Mouse (Mus musculus): ENCODE results near the gene Igfbp3. TPM values are rescaled to one million over a fixed set of nuclear protein-coding genes. Genes with fewer than 3 reads are reported as not detected.

Gene Igfbp3
- 55.2 and 113 TPM in 2 replicates for polyA plus RNA-seq (2012; rRNA removed)

- H3K4me3 ChIP-seq (replicated peaks; ENCODE audit: extremely low read depth, low read depth, low read length) = peak within 1 kb of the TSS; percentile 41
These were observed at the start of gene Igfbp3 for GRCm38 (mm10) chr11:7213501-7214341. Gene Igfbp3, minus strand, starts transcription at chr11:7213923.

GRCm38 (mm10) chr11:7250870-7251269 lies 37.1 kb upstream of the Igfbp3 start:
- H3K4me3 ChIP-seq (replicated peaks; ENCODE audit: extremely low read depth, low read depth, low read length) = no peak overlapping the region
- no peak for DNase-seq
- no peaks in the 10 kb centered on the region for H3K4me1 ChIP-seq (ENCODE audit: control insufficient read depth, insufficient read depth, low read length)
- TF ChIP-seq CTCF (IDR thresholded peaks at IDR 0.05; ENCODE audit: insufficient read depth, low read length) (no peak), POLR2A (IDR thresholded peaks at IDR 0.05; ENCODE audit: borderline replicate concordance, extremely low read depth, low read depth, low read length) (no peak)
- 89% methylated on average over 5 of the region's 5 CpGs for WGBS

More at GRCm38 (mm10) chr11:7213501-7214341, at the start of gene Igfbp3:
- DNase-seq = no peak
- H3K4me1 ChIP-seq (ENCODE audit: control insufficient read depth, insufficient read depth, low read length) = peaks cover 2% of the 10 kb centered on the region; the same call in 1 of the 2 replicates
- WGBS = 1% methylated on average over 104 of the region's 104 CpGs
- TF ChIP-seq CTCF (IDR thresholded peaks at IDR 0.05; ENCODE audit: insufficient read depth, low read length) = no peak
- no peak for TF ChIP-seq POLR2A (IDR thresholded peaks at IDR 0.05; ENCODE audit: borderline replicate concordance, extremely low read depth, low read depth, low read length)

DNA sequence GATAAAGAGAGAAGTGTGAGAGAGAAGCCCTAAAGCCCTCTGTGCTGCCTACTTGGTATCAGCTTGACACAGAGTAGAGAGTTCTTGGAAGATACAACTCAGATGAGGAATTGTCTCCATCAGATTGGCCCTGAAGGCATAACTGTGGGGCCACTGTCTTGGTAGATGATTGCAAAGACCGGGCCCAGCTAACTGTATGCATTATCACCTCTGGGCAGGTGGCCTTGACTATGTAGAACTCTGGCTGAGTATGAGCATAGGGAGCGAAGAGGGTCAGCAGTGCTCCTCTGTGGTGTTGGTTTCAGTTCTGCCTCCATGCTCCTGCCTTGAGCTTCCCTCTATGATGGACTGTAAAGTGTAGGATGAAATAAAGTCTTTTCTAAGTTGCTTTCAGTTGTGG lies 36.7 kb upstream of the Igfbp3 start:
- no peak overlapping the region for H3K4me3 ChIP-seq (replicated peaks; ENCODE audit: extremely low read depth, low read depth, low read length)
- no peak for TF ChIP-seq POLR2A (IDR thresholded peaks at IDR 0.05; ENCODE audit: borderline replicate concordance, extremely low read depth, low read depth, low read length)
- TF ChIP-seq CTCF (IDR thresholded peaks at IDR 0.05; ENCODE audit: insufficient read depth, low read length) = no peak
- no peak for DNase-seq
- H3K4me1 ChIP-seq (ENCODE audit: control insufficient read depth, insufficient read depth, low read length) = no peaks in the 10 kb centered on the region
- 87% methylated on average over 2 of the region's 2 CpGs for WGBS

- H3K4me3 ChIP-seq (replicated peaks; ENCODE audit: extremely low read depth, low read depth, low read length) = no peak overlapping the region
- no peak for DNase-seq
- TF ChIP-seq POLR2A (IDR thresholded peaks at IDR 0.05; ENCODE audit: borderline replicate concordance, extremely low read depth, low read depth, low read length) = no peak
- no peak for TF ChIP-seq CTCF (IDR thresholded peaks at IDR 0.05; ENCODE audit: insufficient read depth, low read length)
- WGBS = 68% methylated on average over 1 of the region's 1 CpGs
- H3K4me1 ChIP-seq (ENCODE audit: control insufficient read depth, insufficient read depth, low read length) = no peaks in the 10 kb centered on the region
These were observed 31.1 kb upstream of the Igfbp3 start for GRCm38 (mm10) chr11:7244782-7245181.

- TF ChIP-seq POLR2A (IDR thresholded peaks at IDR 0.05; ENCODE audit: borderline replicate concordance, extremely low read depth, low read depth, low read length) (no peak), CTCF (IDR thresholded peaks at IDR 0.05; ENCODE audit: insufficient read depth, low read length) (no peak)
- 68% methylated on average over 4 of the region's 4 CpGs for WGBS
- Histone ChIP-seq H3K4me1 (ENCODE audit: control insufficient read depth, insufficient read depth, low read length) (no peaks in the 10 kb centered on the region), H3K4me3 (replicated peaks; ENCODE audit: extremely low read depth, low read depth, low read length) (no peak overlapping the region)
- DNase-seq = no peak
These were observed 25.5 kb upstream of the Igfbp3 start for GRCm38 (mm10) chr11:7239041-7239740.

DNA sequence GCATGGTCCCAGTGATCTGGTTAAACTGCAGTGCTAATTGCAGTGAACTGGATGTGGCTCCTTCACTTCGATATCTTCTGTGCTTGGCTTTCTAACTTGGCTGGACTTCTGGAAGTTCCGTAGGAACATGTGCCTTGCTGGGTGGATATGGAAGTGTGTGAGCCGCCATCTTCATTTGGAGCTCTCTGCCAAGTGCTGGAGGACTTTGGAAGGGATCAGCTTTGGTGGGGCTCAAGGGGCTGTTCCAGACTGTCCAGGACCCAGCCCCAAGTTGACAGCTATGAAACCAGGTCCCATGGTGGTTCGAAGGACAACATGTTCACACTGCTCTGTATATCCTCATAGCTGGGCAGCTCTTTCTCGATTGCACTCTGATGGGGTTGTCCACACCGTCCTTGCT lies 24.8 kb upstream of the Igfbp3 start:
- Histone ChIP-seq H3K4me3 (replicated peaks; ENCODE audit: extremely low read depth, low read depth, low read length) (no peak overlapping the region), H3K4me1 (ENCODE audit: control insufficient read depth, insufficient read depth, low read length) (no peaks in the 10 kb centered on the region)
- DNase-seq = no peak
- WGBS = 89% methylated on average over 6 of the region's 6 CpGs
- no peak for TF ChIP-seq CTCF (IDR thresholded peaks at IDR 0.05; ENCODE audit: insufficient read depth, low read length)
- TF ChIP-seq POLR2A (IDR thresholded peaks at IDR 0.05; ENCODE audit: borderline replicate concordance, extremely low read depth, low read depth, low read length) = no peak

DNA sequence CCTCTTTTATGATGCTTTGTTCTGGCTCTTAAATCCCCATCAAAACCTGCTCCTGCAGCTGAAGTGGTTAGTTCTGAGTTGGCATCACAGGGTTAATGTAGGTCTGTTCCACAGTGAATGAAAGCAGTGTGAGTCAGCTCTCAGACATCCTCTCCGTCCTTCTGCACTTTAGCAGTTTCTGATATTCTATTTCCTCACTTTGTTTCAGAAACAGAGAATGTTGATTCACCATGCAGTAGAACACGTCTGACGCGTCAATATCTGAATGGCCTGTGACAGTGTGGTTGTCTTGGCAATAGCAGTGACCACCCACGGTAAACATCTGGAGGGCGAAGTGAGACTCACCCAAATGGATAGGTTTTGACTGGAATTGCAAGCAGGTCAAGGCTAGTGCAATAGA lies 24.0 kb upstream of the Igfbp3 start:
- H3K4me1 ChIP-seq (ENCODE audit: control insufficient read depth, insufficient read depth, low read length) = no peaks in the 10 kb centered on the region
- H3K4me3 ChIP-seq (replicated peaks; ENCODE audit: extremely low read depth, low read depth, low read length) = no peak overlapping the region
- TF ChIP-seq POLR2A (IDR thresholded peaks at IDR 0.05; ENCODE audit: borderline replicate concordance, extremely low read depth, low read depth, low read length) (no peak), CTCF (IDR thresholded peaks at IDR 0.05; ENCODE audit: insufficient read depth, low read length) (no peak)
- 32% methylated on average over 6 of the region's 6 CpGs for WGBS
- no peak for DNase-seq

- TF ChIP-seq CTCF (IDR thresholded peaks at IDR 0.05; ENCODE audit: insufficient read depth, low read length) (no peak), POLR2A (IDR thresholded peaks at IDR 0.05; ENCODE audit: borderline replicate concordance, extremely low read depth, low read depth, low read length) (no peak)
- no peak for DNase-seq
- 78% methylated on average over 2 of the region's 2 CpGs for WGBS
- no peak overlapping the region for H3K4me3 ChIP-seq (replicated peaks; ENCODE audit: extremely low read depth, low read depth, low read length)
- no peaks in the 10 kb centered on the region for H3K4me1 ChIP-seq (ENCODE audit: control insufficient read depth, insufficient read depth, low read length)
These were observed 23.0 kb upstream of the Igfbp3 start for GRCm38 (mm10) chr11:7236751-7237150.

GRCm38 (mm10) chr11:7234981-7235609 lies 21.4 kb upstream of the Igfbp3 start:
- H3K4me3 ChIP-seq (replicated peaks; ENCODE audit: extremely low read depth, low read depth, low read length) = no peak overlapping the region
- H3K4me1 ChIP-seq (ENCODE audit: control insufficient read depth, insufficient read depth, low read length) = no peaks in the 10 kb centered on the region
- TF ChIP-seq CTCF (IDR thresholded peaks at IDR 0.05; ENCODE audit: insufficient read depth, low read length) (no peak), POLR2A (IDR thresholded peaks at IDR 0.05; ENCODE audit: borderline replicate concordance, extremely low read depth, low read depth, low read length) (no peak)
- WGBS = 54% methylated on average over 3 of the region's 3 CpGs
- DNase-seq = no peak
